Mouse (Mus musculus) B cell, adult 62 days (primary cell): ENCODE measurements around the gene Hsd17b7. TPM values are rescaled to one million over a fixed set of nuclear protein-coding genes. Genes with fewer than 3 reads are reported as not detected.

Experiments
- total RNA-seq: library from RNA; stranded (reverse); gene quantifications from 4 replicates; pipeline ENCODE4 v1.2.4, GENCODE M21; 2023

The Hsd17b7 gene
- total RNA-seq: 9.0 to 13.0 TPM (median 10.9 TPM) in 4 replicates

GRCm38 (mm10) chr1:169968792-169969515 lies at the start of gene Hsd17b7:
Gene Hsd17b7 (minus strand): TSS chr1:169969241.

GRCm38 (mm10) chr1:169928454-169928971 lies 40.5 kb downstream of the Hsd17b7 start, which contains the start of gene Ccdc190:
Gene Ccdc190 (plus strand): TSS chr1:169928648.

Other genes starting within 250 kb of the Hsd17b7 start
- not detected in 4 replicates for gene Rgs4, start 221.6 kb downstream of the Hsd17b7 start, total RNA-seq
- not detected in 4 replicates for gene Ccdc190, start 40.6 kb downstream of the Hsd17b7 start, total RNA-seq
- gene Ddr2, start 141.5 kb upstream of the Hsd17b7 start, total RNA-seq: 0.19 TPM in 1 of 4 replicates, not detected in the others
- gene Uap1, start 205.7 kb upstream of the Hsd17b7 start, total RNA-seq: 66.1 to 84.7 TPM (median 75.8 TPM) in 4 replicates
- 64.0 to 66.4 TPM (median 65.2 TPM) in 4 replicates for gene Uhmk1, start 246.2 kb upstream of the Hsd17b7 start, total RNA-seq